Mouse (Mus musculus) large intestine, adult 2 months (tissue): ENCODE data around the gene Adamts2. TPM values are rescaled to one million over a fixed set of nuclear protein-coding genes. Genes with fewer than 3 reads are reported as not detected.
A peak's percentile ranks its signal among the peaks of the same experiment; 100 is the strongest.

Source experiments
- DNase-seq: peaks from one replicate; pipeline ENCODE4 v3.0.0-alpha.2; 2012; ENCODE audit warnings: low read depth, low spot score
- WGBS: fragments of 180-500 bp; shearing (Covaris S2); methylation state at CpG from one replicate; pipeline ENCODE4 v1.1.7; 2018; 5-methylcytosine and 5-hydroxymethylcytosine counted together
- polyA plus RNA-seq: library from polyadenylated mRNA; depleted of rRNA; stranded (reverse); fragments of >200 nt; gene quantifications from 2 replicates; pipeline ENCODE4 v1.2.3, GENCODE M21; 2012

Gene Adamts2
- polyA plus RNA-seq, 1 experiment: 2.9 TPM

DNA sequence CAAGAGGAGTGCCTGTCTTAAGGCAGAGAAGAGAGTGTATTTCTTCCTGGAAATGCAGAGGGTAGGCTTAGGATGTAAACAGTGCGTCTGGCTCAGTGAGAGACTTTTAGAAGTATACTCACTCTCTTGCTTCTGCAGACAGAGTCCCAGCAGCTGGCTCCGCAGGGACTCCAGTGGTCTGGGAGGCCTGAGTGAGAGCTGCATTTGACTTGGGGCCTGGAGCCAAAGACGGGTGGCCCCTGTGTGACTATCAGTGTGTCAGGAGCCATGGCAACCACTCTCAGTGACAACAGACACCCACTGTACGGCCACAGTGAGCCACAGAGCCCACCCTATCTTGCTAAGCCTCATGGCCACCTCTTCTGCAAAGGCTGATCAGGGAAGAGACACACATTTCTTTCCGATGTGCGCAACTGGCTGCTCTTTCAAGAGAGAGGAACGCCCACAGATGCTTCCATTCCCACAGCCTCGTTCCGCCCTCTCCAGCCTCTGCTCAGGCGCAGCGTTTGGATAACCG, 115.6 kb downstream of the Adamts2 start:
- WGBS: 66% methylated on average over 12 of the region's 12 CpGs
- DNase-seq: no peak

- no peak for DNase-seq
- 74% methylated on average over 6 of the region's 6 CpGs for WGBS
Observed at GRCm38 (mm10) chr11:50718862-50719261, 117.0 kb downstream of the Adamts2 start.

GRCm38 (mm10) chr11:50720421-50720820, 118.5 kb downstream of the Adamts2 start:
- WGBS: 73% methylated on average over 6 of the region's 6 CpGs
- DNase-seq: no peak

DNA sequence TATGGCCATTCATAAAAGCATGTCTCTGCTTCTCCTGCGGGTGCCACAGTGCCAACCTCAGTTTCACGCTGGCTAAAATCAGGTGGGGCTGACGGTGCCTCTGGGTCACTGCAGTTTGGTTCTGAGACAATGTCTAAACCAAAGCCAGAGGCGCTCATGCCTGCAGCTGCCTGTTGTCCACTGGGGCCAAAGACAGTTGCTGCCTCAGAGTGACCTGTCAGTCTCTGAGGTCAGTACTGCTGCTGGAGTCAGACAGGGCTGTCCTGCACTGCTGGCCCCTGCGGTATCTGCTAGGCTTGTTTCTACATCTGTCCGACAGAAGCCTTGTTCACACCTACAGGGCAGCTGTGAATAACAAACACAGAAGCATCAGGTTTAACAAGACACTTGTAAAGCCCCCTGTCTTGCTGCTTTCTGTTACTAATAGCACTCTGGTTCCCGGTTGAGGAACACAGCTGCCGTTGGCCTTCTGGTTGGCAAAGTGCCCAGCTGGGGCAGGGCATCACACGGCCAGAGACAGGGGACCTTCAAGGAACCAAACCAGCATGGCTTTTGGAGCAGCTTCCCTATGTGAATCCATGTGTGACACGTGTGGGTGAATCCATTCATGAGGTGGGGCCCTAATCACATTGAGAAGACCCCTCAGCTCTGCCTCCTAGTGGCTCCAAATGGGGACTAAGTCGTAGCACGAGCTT, 119.1 kb downstream of the Adamts2 start:
- 38% methylated on average over 12 of the region's 12 CpGs for WGBS
- no peak for DNase-seq

- WGBS: 67% methylated on average over 4 of the region's 4 CpGs
- no peak for DNase-seq
Observed at GRCm38 (mm10) chr11:50725595-50725994, 123.7 kb downstream of the Adamts2 start.

DNA sequence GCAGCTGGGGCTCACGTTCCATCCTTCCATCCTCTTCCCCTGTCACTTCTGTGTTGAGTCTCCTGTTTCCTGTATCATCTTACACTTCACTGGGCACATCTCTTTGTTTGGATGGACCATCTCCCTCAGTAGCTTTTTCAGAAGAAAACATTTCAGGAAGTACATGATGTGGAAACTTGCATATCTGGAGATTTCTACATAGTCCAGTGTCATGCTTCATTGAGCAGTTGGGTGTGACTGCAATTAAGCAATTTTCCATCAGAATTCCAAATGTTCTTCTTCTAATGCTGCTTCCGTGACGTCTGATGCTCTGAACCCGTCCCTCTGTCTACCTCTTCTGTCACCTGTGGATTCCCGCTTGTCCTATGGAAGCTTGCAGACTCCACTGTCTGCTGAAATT, 124.2 kb downstream of the Adamts2 start:
- WGBS: 72% methylated on average over 5 of the region's 5 CpGs
- DNase-seq: no peak

- 41% methylated on average over 3 of the region's 3 CpGs for WGBS
Observed at GRCm38 (mm10) chr11:50733146-50733545, 131.3 kb downstream of the Adamts2 start.

GRCm38 (mm10) chr11:50734129-50734528, 132.2 kb downstream of the Adamts2 start:
- 62% methylated on average over 4 of the region's 4 CpGs for WGBS
- no peak for DNase-seq

More at GRCm38 (mm10) chr11:50733146-50733545, 131.3 kb downstream of the Adamts2 start:
- no peak for DNase-seq

GRCm38 (mm10) chr11:50736548-50736947, 134.7 kb downstream of the Adamts2 start:
- 89% methylated on average over 1 of the region's 1 CpGs for WGBS
- no peak for DNase-seq

- WGBS: 95% methylated on average over 1 of the region's 1 CpGs
- DNase-seq: no peak
Observed at GRCm38 (mm10) chr11:50738436-50738835, 136.6 kb downstream of the Adamts2 start.

- WGBS: 19% methylated on average over 10 of the region's 10 CpGs
- no peak for DNase-seq
Observed at GRCm38 (mm10) chr11:50739453-50739852, 137.6 kb downstream of the Adamts2 start.

GRCm38 (mm10) chr11:50742146-50742545, 140.3 kb downstream of the Adamts2 start:
- DNase-seq: no peak
- WGBS: 53% methylated on average over 1 of the region's 1 CpGs

DNA sequence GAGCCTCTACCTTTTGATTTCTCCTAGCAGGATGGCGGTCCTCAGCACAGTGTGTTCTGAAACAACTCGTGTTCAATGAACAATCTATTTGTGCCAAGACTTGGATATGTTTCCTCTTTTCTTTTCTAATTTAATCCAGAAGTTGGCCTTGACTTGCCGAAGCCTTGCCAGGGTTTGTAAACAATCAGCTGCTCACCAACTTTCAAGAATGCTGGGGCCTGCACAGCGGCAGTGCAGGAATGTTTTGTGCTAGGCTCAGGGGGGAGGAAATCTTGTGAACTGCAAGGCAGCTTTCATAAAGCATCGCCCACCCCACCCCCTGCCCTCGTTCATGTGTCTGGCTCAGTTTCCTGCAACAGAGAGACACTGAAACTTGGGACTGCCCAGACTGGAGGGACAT, 143.1 kb downstream of the Adamts2 start:
- 44% methylated on average over 6 of the region's 6 CpGs for WGBS
- no peak for DNase-seq

DNA sequence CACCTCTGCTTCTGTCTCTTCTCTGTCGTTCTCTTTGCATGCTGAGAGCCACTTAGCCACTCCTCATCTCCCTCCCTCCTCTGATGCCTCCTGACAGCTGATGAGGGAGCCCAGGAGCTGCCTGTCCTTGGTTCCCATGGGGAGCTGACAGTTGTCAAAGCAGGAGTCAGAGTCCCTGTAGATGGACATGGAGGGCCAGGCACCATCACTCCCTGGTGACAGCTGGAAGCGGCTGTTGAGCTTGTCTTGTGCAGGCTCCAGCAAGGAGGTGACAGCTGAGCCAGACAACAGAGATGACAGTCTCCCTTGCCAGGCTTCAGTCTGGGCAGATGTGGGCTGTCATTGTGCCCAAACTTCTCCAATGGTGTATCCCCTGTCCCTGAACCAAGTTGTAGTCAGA, 144.6 kb downstream of the Adamts2 start:
- 37% methylated on average over 2 of the region's 2 CpGs for WGBS
- no peak for DNase-seq

- no peak for DNase-seq
- 54% methylated on average over 7 of the region's 7 CpGs for WGBS
Observed at GRCm38 (mm10) chr11:50750983-50751585, 149.2 kb downstream of the Adamts2 start.

- WGBS: 50% methylated on average over 4 of the region's 4 CpGs
- no peak for DNase-seq
Observed at GRCm38 (mm10) chr11:50757741-50758140, 155.9 kb downstream of the Adamts2 start.

DNA sequence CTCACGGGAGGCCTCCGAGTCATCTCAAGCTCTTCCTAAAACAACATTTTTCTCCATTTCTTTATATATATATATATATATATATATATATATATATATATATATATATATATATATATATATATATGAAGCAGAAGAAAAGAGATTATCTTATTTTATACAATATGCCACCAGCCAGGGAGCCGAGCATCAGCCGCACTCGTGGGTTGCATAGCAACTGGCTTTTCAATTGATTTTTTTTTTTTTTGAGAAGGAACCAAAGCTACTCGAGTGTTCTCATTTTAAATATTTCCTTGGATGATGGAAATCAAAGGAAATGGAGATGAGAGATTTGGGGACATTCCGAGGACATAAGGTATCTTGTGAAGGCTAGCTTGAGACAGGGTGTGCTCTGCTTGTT, 164.6 kb downstream of the Adamts2 start:
- no peak for DNase-seq
- 81% methylated on average over 7 of the region's 7 CpGs for WGBS

GRCm38 (mm10) chr11:50767039-50767438, 165.2 kb downstream of the Adamts2 start:
- 21% methylated on average over 4 of the region's 4 CpGs for WGBS
- DNase-seq: no peak

- DNase-seq: peak; percentile 40
- WGBS: 10% methylated on average over 14 of the region's 14 CpGs
Observed at GRCm38 (mm10) chr11:50768995-50769749, 167.3 kb downstream of the Adamts2 start.

DNA sequence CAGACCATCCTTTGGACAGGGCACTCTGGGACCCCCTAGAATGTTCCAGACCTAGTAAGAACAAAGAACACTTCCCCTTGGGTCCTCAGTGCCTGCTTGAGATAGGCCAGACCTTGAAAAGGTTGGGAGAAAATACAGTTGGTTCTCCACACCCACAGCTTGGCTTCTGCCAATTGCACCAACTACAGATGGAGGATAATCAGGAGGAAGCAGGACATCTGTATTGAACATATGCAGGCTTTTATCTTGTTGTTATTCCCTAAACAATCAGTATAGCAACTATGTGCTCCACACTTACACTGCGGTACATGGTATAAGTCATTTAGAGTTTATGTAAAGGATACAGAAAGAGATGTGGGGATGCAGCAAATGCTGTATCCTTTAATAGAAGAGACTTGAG, 169.1 kb downstream of the Adamts2 start:
- 94% methylated on average over 1 of the region's 1 CpGs for WGBS
- no peak for DNase-seq
